Mouse (Mus musculus): Measurements from ENCODE around the gene Gm9195. TPM values are rescaled to one million over a fixed set of nuclear protein-coding genes. Genes with fewer than 3 reads are reported as not detected.

Gene Gm9195
- polyA plus RNA-seq, 1 experiment: not detected

- H3K4me3 ChIP-seq (ENCODE audit: extremely low read depth, insufficient read depth, insufficient read length): no peak overlapping the region
- DNase-seq (ENCODE audit: low read depth in 1 of 2, low spot score in 2 of 2): no peak
- H3K4me1 ChIP-seq (ENCODE audit: control insufficient read depth, insufficient read depth, insufficient read length): no peaks in the 10 kb centered on the region
- WGBS: 76% methylated on average over 4 of the region's 4 CpGs
- TF ChIP-seq CTCF (IDR thresholded peaks at IDR 0.05; ENCODE audit: extremely low read depth, insufficient read depth, insufficient read length, insufficient replicate concordance) (no peak), POLR2A (IDR thresholded peaks at IDR 0.05; ENCODE audit: low read depth, low read length) (no peak)
- H3K36me3 ChIP-seq (ENCODE audit: control insufficient read depth, insufficient read depth, low read length): no peaks in the 10 kb centered on the region
- H3K27me3 ChIP-seq (ENCODE audit: control insufficient read depth, insufficient read depth, low read length): no peaks in the 10 kb centered on the region
- no peak overlapping the region for H3K27ac ChIP-seq (ENCODE audit: insufficient read depth, low read length)
Observed at GRCm38 (mm10) chr14:72389288-72389687, 102.3 kb downstream of the Gm9195 start.

GRCm38 (mm10) chr14:72377224-72377623 is 114.4 kb downstream of the Gm9195 start:
- 25% methylated on average over 2 of the region's 2 CpGs for WGBS
- Histone ChIP-seq H3K27me3 (ENCODE audit: control insufficient read depth, insufficient read depth, low read length) (no peaks in the 10 kb centered on the region), H3K36me3 (ENCODE audit: control insufficient read depth, insufficient read depth, low read length) (no peaks in the 10 kb centered on the region), H3K27ac (ENCODE audit: insufficient read depth, low read length) (no peak overlapping the region), H3K4me1 (ENCODE audit: control insufficient read depth, insufficient read depth, insufficient read length) (no peaks in the 10 kb centered on the region), H3K4me3 (ENCODE audit: extremely low read depth, insufficient read depth, insufficient read length) (no peak overlapping the region)
- DNase-seq (ENCODE audit: low read depth in 1 of 2, low spot score in 2 of 2): no peak
- TF ChIP-seq POLR2A (IDR thresholded peaks at IDR 0.05; ENCODE audit: low read depth, low read length): no peak
- TF ChIP-seq CTCF (IDR thresholded peaks at IDR 0.05; ENCODE audit: extremely low read depth, insufficient read depth, insufficient read length, insufficient replicate concordance): peak; percentile 26; the same call in 1 of the 2 replicates

Other genes starting within 250 kb of the Gm9195 start
- 19.5 and 22.2 TPM in 2 replicates for gene Fndc3a, start 218.2 kb upstream of the Gm9195 start, polyA plus RNA-seq (2012; rRNA removed)